Mouse (Mus musculus) thymus, postnatal 4 days (tissue): ENCODE data around the gene Zbtb8b.
"Not testable (repeated sequence)": the region's sequence is repeated elsewhere in the genome, so short reads cannot be mapped to it uniquely, and the experiment has no call there.

Experiments
- DNase-seq: peaks from one replicate; pipeline ENCODE4 v3.0.0; 2021

Zbtb8b gene

GRCm38 (mm10) chr4:129415892-129416291, 24.8 kb downstream of the Zbtb8b start:
- peak; percentile 13 for DNase-seq

DNA sequence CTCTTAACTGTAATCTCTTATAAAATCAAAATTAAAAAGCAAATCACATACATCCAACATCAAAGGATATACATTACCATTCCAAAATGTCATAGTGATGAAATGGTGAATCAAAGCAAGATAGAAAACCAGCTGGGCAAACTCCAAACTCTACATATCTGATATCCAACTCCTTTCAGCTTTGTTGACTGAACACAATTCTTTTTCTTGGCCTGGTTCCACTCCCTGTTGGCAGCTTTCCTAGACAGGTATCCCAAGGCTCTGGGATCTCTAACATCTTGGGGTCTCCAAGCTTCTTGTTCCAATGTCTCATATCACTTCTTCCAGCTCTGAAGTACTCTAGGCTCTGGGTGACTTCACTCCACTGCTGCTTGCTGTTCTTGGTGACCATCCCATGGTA, 29.7 kb downstream of the Zbtb8b start:
- no peak for DNase-seq

- DNase-seq = not testable (repeated sequence)
These were observed 30.1 kb downstream of the Zbtb8b start for GRCm38 (mm10) chr4:129410532-129410931.

GRCm38 (mm10) chr4:129406447-129406846, 34.2 kb downstream of the Zbtb8b start:
- DNase-seq = peak; percentile 63

DNA sequence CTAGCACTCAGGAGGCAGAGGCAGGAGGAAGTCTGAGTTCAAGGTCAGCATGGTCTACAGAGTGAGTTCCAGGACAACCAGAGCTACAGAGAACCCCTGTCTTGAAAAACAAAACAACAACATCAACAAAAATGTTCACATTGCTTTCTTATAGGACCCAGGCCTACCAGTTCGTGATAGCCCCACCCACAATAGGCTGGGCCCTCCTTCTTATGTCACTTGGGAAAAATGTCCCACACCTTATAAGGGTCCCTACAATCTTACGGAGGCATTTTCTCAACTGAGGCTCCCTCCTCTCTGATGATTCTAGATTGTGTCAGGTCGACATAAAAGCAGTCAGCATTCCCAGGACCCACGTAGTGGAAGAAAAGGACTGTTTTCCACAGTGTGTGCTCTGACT, 40.8 kb downstream of the Zbtb8b start:
- DNase-seq = no peak

GRCm38 (mm10) chr4:129396960-129397359, 43.7 kb downstream of the Zbtb8b start:
- no peak for DNase-seq

DNA sequence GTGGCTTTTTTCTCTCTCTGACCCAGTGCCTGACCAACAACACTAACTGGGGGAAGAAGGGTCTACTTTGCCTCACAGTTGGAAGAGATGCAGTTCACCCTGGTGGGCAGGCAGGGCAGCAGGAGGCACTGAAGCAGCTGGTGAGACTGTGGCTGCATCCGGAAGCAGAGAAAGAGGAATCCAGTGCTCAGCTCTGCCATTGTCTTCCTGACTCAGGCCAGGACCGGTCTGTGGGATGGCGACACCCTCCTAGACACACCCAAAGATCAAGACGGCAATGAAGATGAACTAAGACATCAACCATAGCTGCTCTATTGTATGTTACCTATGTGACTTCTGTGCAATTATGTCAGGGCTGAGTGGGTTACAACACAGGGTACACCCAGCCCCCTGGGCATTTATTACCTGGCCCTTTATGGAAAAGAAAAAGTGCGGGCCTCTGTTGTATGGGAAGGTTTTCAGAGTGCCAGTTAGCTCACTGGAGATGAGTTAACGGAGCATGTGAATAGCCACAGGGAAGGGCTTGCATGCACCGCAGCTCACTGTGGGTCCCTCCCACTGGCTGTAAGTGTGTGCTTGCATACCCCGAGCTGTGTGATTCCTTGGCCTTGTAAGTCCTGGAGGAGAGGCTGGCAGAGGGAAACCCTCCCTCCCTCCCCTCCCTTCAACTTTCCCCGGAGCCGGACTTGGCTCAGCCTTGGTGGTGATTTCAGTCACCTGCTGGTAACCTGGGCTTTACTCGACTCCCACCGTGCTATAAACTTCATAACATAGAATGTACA, 46.4 kb downstream of the Zbtb8b start:
- DNase-seq = peak; percentile 43

DNA sequence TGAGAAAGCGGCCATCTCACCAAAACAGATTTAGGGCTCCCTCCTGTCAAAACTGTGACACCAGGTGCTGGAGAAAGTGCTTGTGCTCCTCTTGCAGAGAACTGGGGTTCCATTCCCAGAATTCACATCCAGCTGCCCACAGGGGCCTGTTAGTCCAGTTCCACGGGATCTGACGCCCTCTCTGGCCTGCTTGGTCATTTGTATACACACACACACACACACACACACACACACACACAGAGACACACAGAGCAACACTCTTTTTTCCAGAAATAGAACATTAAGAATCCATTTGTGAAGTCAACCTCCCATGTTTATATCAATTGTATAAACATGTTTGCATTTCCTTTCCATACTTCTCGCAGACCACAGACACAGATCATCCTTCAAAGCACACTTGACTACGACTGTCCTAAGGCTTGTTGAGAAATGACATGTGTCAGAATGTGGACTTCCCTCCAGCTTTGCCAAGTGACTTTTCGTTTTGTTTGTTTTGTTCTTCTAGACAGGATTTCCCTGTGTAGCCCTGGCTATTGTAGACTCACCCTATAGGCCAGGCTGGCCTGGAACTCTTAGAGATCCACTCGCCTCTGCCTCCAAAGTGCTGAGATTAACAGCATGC, 49.6 kb downstream of the Zbtb8b start:
- DNase-seq = no peak

DNA sequence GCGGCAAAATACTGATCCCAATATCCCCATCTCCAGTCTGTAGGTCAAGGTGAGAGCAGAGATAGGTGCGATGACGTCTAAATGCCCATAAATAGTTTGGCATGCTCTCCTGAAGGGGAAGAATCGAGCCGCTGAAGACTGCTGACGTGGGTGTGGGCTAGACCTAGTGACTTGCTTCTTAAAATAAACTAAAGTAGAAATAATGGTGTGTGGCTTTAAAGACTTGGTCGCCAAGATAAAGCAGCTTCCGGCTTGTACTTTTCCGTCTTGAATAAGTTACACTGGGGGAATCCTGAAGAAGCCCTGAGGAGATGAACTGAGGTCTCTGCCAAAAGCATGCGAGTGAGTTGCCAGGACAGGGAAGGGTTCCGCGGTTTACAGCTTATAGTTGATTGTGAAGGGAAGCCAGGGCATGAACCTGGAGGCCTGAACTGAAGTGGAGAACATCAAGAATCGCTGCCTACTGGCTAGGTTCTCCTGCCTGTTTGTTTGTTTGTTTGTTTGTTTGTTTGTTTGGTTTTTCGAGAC, 50.4 kb downstream of the Zbtb8b start:
- DNase-seq = no peak

DNA sequence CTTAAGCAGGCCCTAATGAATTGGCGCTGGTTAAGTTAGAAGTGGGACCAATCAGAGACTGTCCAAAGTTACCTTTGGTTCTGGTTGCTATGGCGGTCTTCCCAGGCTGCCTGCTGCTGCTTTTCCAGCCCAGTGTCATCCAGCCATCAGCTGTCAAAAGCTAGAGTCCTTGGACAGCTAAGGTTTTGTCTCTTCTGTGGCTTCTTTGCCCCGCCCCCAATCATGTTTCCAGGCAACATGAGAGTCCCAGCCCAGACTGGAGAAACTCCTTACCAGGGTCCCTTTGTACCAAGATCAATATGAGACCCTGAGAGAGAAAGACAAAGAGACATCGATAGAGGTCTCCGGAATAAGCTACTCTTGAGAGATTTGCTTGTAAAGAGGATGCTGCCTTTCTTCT, 52.2 kb downstream of the Zbtb8b start:
- no peak for DNase-seq

- no peak for DNase-seq
These were observed 53.7 kb downstream of the Zbtb8b start for GRCm38 (mm10) chr4:129386989-129387388.

GRCm38 (mm10) chr4:129386269-129386946, 54.2 kb downstream of the Zbtb8b start:
- no peak for DNase-seq

DNA sequence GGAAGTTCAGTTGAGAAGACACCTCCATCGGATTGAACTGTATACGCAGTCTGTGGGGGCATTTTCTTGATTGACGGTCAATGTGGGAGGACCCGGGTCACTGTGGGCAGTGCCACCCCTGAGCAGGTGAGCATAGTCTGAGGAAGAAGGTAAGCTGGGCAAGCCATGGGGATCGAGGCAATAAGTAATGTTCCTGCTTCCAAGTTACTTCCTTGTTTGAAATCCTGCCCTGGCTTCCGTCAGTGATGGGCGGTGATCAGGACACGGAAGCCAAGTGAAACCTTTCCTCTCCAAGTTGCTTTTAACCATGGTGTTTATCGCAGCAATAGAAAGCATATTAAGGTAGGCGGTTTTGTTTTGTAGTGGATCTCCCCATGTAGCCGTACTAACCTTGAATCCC, 55.0 kb downstream of the Zbtb8b start:
- no peak for DNase-seq

DNA sequence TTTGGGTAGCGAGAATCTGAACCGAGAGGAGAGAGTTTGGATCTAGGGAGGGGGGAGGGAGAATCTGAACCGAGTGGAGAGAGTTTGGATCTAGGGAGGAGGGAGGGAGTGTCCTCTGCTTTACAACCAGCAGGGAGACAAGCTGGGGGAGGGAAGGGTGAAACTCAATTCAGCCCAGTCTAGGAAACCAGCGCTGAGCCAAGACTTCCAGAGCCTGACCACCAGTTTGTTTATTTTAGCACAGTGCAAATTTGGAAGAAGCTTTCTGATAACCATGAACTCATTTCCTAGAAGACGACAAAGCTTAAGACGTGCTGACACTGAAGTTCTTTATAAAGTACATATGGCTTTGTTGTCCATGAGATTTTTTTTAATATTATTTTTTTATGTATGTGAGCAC, 56.2 kb downstream of the Zbtb8b start:
- no peak for DNase-seq

DNA sequence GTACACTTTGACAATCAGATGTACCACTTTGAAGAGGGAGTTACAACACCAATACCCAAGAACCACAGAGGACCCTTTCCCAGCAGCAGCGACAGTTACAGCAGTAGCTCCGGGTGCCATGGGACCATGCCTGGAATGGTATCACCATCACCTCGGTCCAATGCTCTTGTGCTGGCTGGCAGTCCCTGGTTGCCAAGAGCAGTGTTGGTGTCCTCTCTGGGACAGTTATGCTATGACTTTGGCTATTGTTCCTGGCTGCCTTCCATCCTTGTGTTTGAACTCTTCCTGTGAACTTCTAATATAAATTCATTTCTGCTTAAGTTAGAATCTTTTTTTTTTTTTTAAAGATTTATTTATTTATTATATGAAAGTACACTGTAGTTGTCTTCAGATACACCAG, 57.1 kb downstream of the Zbtb8b start:
- DNase-seq = no peak

GRCm38 (mm10) chr4:129382488-129382887, 58.2 kb downstream of the Zbtb8b start:
- no peak for DNase-seq

- no peak for DNase-seq
These were observed 58.6 kb downstream of the Zbtb8b start for GRCm38 (mm10) chr4:129382029-129382428.

- DNase-seq = no peak
These were observed 59.5 kb downstream of the Zbtb8b start for GRCm38 (mm10) chr4:129381148-129381547.

- DNase-seq = no peak
These were observed 60.8 kb downstream of the Zbtb8b start for GRCm38 (mm10) chr4:129379805-129380204.

DNA sequence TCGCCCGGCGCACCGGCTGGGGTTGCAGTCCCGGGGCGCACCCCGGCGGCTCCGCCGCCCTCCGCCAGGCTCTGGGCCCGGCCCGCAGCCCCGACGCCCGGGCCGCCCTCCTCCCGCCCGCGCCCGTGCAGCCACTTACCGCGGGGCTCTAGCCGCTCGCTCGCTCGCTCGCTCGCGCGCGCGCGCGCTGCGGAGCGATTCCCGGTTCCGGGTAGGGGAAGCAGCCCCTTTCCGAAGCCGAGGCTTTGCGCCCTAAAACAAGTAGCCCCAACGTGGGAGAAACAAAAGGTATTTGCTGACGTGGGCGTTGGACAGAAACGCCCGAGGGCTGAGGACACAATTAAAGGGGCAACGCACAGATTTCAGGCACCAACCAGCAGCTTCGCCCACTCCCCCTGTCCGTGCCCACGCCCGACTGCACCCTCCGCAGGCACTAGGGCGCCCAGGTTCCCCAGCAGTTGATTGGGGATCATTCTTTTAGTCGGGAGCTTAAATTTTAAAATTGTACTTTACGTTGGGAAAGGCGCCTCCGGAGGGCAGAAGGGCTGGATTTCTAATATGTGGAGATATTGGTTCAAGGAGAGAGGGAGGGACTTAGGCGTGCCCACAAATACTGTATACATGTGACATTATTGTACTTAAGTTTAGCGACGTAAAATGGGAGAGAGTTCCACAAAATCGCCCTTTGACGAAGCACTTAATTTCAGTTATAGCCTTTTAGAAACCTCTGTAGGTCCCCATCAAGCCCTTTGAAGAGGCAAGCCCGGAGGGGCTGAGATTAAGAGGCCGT, 62.9 kb downstream of the Zbtb8b start, which contains the start of gene Zbtb8a:
Zbtb8a (minus strand) TSS at position 516 of the 790 bp plus-strand sequence.
- DNase-seq = peak; percentile 67

GRCm38 (mm10) chr4:129376961-129377545, 63.6 kb downstream of the Zbtb8b start:
- peak; percentile 68 for DNase-seq

DNA sequence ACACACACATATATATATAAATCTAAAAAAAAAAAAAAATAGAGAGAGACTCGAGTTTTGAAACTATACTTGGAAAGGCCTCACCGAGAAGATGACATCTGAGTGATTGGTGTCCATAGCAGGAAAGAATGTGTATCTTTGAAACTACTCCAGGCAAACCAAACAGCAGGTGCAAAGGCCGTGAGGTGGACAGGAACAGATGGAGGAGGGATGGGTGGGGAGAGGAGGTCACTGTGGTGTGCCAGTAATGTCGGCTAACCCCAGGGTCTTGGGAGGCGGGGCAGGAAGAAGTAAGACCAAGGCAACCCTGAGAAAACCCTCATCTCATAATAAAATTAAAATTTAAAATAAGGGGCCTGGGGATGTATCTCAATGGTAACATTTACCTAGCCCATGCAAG, 64.8 kb downstream of the Zbtb8b start:
- no peak for DNase-seq
